Mouse (Mus musculus): ENCODE results near the gene Retn.

DNA sequence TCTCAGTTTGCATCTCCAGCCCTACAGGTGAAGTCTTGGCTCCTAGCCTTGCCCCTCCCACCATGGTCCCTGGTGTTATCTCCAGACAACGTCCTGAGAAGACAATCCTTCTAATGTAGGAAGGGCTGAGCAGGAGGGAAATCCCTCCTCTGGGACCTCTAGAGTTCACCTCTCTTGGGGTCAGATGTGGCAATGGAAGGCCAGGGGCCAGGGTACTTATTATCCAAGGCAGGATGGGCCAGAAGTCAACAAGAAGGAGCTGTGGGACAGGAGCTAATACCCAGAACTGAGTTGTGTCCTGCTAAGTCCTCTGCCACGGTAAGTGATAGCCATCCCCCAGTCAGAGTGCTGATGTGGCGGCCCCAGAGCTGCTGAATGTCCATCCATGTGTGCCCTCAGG, at the start of gene Retn:
- TF ChIP-seq GATA1 (IDR thresholded peaks at IDR 0.05; ENCODE audit: borderline replicate concordance, low read length) (no peak), FLI1 (IDR thresholded peaks at IDR 0.05; ENCODE audit: low read length) (no peak)

Data from megakaryocyte, embryonic 14.5 days (primary cell).